Mouse (Mus musculus): ENCODE data around the gene Thoc5. TPM values are rescaled to one million over a fixed set of nuclear protein-coding genes. Genes with fewer than 3 reads are reported as not detected.

The Thoc5 gene
- total RNA-seq, 2 experiments from 2014 or later, result 17.1 to 17.3 TPM

DNA sequence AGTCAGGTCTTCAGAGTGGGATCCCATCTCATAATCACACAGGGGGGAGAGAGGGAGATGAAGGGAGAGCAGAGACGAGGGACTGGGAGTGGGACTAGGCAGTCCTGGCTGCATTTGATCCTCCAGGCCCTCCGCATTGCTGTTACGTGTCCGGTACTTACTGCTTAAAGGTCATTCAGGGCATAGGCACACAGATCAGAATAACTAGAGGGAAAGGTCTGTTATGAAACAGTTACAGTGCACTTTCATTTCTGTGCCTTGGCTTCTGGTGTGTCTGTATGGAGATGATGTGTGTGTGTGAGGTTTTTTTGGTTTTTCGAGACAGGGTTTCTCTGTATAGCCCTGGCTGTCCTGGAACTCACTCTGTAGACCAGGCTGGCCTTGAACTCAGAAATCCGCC lies 11.1 kb downstream of the Thoc5 start:
- DNase-seq, result no peak

GRCm38 (mm10) chr11:4916068-4916467 lies 20.9 kb downstream of the Thoc5 start:
- DNase-seq, result peak; percentile 37 to 66

GRCm38 (mm10) chr11:4921281-4921680 lies 26.2 kb downstream of the Thoc5 start:
- DNase-seq, result no peak

- DNase-seq, result peak; percentile 42 to 52
Measured at GRCm38 (mm10) chr11:4921751-4922150, 26.6 kb downstream of the Thoc5 start.

GRCm38 (mm10) chr11:4927224-4927623 lies 32.1 kb downstream of the Thoc5 start:
- no peak for DNase-seq

DNA sequence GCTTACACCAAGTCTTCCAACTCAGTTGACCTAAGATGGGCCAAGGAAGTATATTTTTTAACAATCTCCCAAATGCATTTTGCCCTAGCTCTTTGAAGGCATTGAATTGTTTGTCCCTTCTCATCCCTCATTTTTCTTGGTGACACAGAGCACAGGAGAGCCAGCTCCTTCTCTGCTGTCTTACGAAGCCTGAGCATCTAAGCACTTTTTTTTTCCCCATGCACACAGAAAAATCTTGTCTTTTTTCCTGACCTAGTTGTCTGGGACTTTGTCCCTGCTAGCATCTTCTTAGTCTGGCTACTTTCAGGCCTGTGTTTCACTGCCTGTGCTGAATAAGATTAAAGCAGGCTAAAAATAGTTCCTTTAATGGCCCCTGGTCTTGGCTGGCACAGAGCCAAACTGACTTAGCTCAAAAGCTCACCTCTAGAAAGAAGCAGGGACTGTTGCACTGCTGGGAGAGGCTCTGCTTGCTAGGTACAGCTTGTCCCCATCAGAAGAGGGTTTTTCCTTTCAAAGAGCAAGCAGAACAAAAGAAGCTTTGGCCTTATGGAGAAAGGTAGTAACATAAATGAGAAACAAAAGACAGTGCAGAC lies 36.0 kb downstream of the Thoc5 start:
- peak; percentile 41 to 47 for DNase-seq

GRCm38 (mm10) chr11:4936243-4936642 lies 41.1 kb downstream of the Thoc5 start:
- DNase-seq, result no peak

GRCm38 (mm10) chr11:4946530-4946929 lies 51.4 kb downstream of the Thoc5 start:
- no peak for DNase-seq

GRCm38 (mm10) chr11:4946947-4947812 lies 52.1 kb downstream of the Thoc5 start:
- peak; percentile 22 to 23 for DNase-seq

- no peak for DNase-seq
Measured at GRCm38 (mm10) chr11:4947813-4948174, 52.7 kb downstream of the Thoc5 start, which contains the start of gene Nefh. Gene Nefh, minus strand, starts transcription at chr11:4948064.

GRCm38 (mm10) chr11:4948792-4949191 lies 53.7 kb downstream of the Thoc5 start:
- DNase-seq, result no peak

- peak in 1 of 2 experiments; percentile 45 for DNase-seq
Measured at GRCm38 (mm10) chr11:4949256-4950044, 54.3 kb downstream of the Thoc5 start.

GRCm38 (mm10) chr11:4953401-4953800 lies 58.3 kb downstream of the Thoc5 start:
- DNase-seq, result no peak

GRCm38 (mm10) chr11:4953918-4954317 lies 58.8 kb downstream of the Thoc5 start:
- DNase-seq, result peak in 1 of 2 experiments; percentile 8

DNA sequence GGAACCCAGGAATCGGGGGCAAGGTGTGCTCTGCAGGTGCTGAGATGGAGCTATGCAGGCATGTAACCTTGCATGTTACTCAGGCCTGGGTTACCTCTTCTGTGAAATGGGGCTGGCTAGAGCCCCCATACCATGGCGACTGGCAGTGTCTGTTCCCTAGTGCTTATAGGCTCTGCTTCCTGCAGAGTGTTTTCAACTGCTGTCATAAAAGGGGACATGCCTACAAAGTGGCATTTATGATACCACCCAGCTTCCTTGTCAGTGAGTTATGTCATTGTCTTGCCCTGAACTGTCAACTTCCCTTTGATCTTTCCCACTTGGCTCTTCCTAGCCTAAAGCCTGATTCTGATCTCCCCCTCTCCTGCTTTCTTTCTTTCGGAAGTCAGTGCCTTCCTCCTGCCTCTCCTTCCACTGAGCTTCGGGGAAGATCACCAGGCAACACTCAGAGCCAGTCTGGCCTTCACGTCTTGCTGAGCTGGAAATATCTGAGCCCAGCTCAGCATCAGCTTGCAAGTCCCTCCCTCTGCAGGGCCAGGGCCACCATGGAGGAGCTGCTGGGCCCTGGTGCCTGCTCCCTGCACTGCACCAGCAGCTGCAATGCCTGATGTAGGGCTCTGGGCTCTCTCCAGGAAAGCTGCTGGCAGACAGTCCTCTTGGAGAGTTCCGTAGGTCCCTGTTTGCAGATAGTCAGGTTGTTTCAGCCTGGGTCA lies 68.1 kb downstream of the Thoc5 start:
- DNase-seq, result no peak

- DNase-seq, result no peak
Measured at GRCm38 (mm10) chr11:4966325-4966724, 71.2 kb downstream of the Thoc5 start.

DNA sequence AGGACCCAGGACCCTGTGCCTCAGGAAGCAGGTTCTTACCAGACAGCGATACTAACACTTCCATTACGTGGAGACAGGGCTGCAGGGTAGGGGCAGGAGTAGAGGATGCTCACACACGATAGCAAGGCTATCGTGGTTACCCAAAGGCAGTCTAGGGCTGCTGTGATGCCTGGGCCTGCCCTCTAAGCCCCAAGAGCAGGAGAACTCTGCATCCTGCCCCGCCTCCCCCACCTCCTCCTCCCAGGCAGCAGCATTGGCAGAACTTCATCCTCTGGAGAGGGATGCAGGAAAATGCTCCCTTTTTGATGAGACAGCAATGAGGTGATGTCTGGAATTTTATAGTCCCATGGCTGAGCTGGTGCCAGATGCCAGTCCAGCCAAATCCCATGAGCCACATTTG lies 71.8 kb downstream of the Thoc5 start:
- DNase-seq, result no peak

DNA sequence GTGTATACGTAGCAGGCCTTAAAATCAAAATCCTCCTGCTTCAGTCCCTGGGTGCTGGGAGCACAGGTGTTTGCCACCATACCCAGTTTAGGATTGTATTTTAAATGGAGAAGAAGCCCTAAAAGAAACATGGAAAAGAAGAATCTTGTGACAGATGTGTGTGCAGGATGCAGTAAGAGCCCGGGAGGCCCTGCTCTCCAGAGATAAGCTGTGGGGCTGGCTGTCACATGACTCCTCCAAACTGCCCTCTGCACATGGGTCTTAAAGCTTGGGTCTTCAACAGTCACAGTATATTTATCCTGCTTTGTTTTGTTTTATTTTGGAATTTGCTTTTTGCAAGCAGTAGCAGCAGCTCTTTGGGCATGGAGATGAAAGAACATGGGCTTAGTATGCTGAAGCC lies 72.4 kb downstream of the Thoc5 start:
- DNase-seq, result no peak

GRCm38 (mm10) chr11:4968376-4968775 lies 73.3 kb downstream of the Thoc5 start:
- peak; percentile 31 to 43 for DNase-seq

- DNase-seq, result peak; percentile 61 to 71
Measured at GRCm38 (mm10) chr11:4972967-4973870, 78.1 kb downstream of the Thoc5 start.

- no peak for DNase-seq
Measured at GRCm38 (mm10) chr11:4973871-4974256, 78.7 kb downstream of the Thoc5 start.
